In genomic region chr10:124833930-124834329, GRCm38 (mm10) we compare ENCODE assay signal across 25 mouse cellular contexts.
"Had no signal": no experiment of that assay in that cellular context is flagged by ENCODE, and none has a peak within 500 bp of the region (broad histone marks: within the 10 kb centered on the region; RNA-seq: fewer than 3 reads in every experiment).

No protein-coding gene starts in this region.

- H3K27me3 ChIP-seq: heart, embryonic 13.5 days; heart, embryonic 15.5 days; hindbrain, embryonic 13.5 days; intestine, embryonic 15.5 days; limb, embryonic 12.5 days had no signal

- H3K4me1 ChIP-seq: heart, embryonic 13.5 days; heart, embryonic 15.5 days; hindbrain, embryonic 10.5 days; hindbrain, embryonic 13.5 days; intestine, embryonic 15.5 days; limb, embryonic 10.5 days; limb, embryonic 12.5 days had no signal

- ATAC-seq: hindbrain, embryonic 16.5 days; inflammation-experienced regulatory T-cells, adult 6 months; intestine, embryonic 15.5 days; intestine, postnatal 0 days had no signal

- H3K4me2 ChIP-seq: heart, embryonic 11.5 days; heart, embryonic 13.5 days; heart, embryonic 15.5 days; hindbrain, embryonic 13.5 days; intestine, embryonic 15.5 days; limb, embryonic 12.5 days had no signal

- H3K36me3 ChIP-seq: heart, embryonic 13.5 days; heart, embryonic 15.5 days; hindbrain, embryonic 10.5 days; hindbrain, embryonic 13.5 days; intestine, embryonic 15.5 days; limb, embryonic 10.5 days; limb, embryonic 12.5 days had no signal

- H3K9me3 ChIP-seq: heart, embryonic 13.5 days; heart, embryonic 15.5 days; hindbrain, embryonic 10.5 days; hindbrain, embryonic 13.5 days; intestine, embryonic 15.5 days; limb, embryonic 10.5 days; limb, embryonic 12.5 days had no signal

- H3K27ac ChIP-seq: heart, adult 2 months; heart, embryonic 13.5 days; heart, embryonic 15.5 days; hindbrain, embryonic 10.5 days; hindbrain, embryonic 13.5 days; intestine, embryonic 15.5 days; layer of hippocampus, adult 2 months; left cerebral cortex, adult 2 months; limb, embryonic 10.5 days; limb, embryonic 12.5 days had no signal

- H3K9ac ChIP-seq: heart, embryonic 13.5 days; heart, embryonic 15.5 days; hindbrain, embryonic 13.5 days; intestine, embryonic 15.5 days; limb, embryonic 12.5 days had no signal

- H3K4me3 ChIP-seq: heart, adult 2 months; heart, embryonic 13.5 days; heart, embryonic 15.5 days; hindbrain, embryonic 10.5 days; hindbrain, embryonic 13.5 days; intestine, embryonic 15.5 days; layer of hippocampus, adult 2 months; left cerebral cortex, adult 2 months; limb, embryonic 10.5 days; limb, embryonic 12.5 days had no signal

- DNase-seq: gastrocnemius, postnatal 14 days; gastrocnemius, postnatal 36 days; heart, adult 11 months; heart, adult 2 months; heart, postnatal 14 days; heart, postnatal 4 days; kidney, adult 18-20 months; kidney, adult 8-10 months; kidney, postnatal 10 days; kidney, postnatal 25 days; kidney, postnatal 4 days; liver had no signal
